Mouse (Mus musculus) heart, postnatal 14 days (tissue): ENCODE data around the gene Gm21679. TPM values are rescaled to one million over a fixed set of nuclear protein-coding genes. Genes with fewer than 3 reads are reported as not detected.
"Not testable (repeated sequence)": the region's sequence is repeated elsewhere in the genome, so short reads cannot be mapped to it uniquely, and the experiment has no call there.

ENCODE experiments used
- DNase-seq, 2 experiments: peaks; one replicate each; pipeline ENCODE4 v3.0.0; 2021 to 2022
- intact Hi-C: fragments of 180-260 bp; cut with DNase I; formaldehyde crosslinking; loops from one replicate; pipeline ENCODE4 v1.15.1; 2025
- long read RNA-seq, 2 experiments: library from polyadenylated mRNA; stranded (forward); transcript quantifications; one replicate each; pipeline ENCODE4 v2.0.0; 2021
- total RNA-seq, 2 experiments: library from RNA; stranded (reverse); gene quantifications; 2 replicates each; pipeline ENCODE4 v1.2.3; 2021

Gene Gm21679
- not detected for total RNA-seq
- long read RNA-seq, experiment 1, result 0 reads
- long read RNA-seq, experiment 2, result 0 reads

DNA sequence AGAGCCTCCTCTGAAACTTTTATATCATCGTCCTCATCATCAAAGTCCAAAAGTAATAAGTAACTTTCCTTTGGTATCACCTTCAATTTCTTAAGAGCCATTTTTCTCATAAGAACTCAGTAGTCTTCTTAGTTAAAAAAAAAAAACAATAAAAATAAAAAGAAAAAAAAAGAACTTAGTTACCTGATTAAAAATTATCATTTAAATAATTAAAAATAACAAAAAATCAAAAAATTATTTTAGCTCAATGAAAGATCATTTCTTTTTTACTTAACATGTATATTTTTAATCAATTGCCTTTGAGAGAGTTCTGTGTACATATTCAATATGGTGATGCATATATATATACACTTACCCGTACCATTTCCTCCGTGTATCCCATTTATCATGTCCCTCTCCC, at the start of gene Gm21679:
TSS of gene Gm21679 (minus strand) at position 101 of the 400 bp plus-strand sequence.
- intact Hi-C loops, DNase-seq: not testable (repeated sequence)
